Mouse (Mus musculus) midbrain, embryonic 15.5 days (tissue): Measurements from ENCODE around the gene H1foo. TPM values are rescaled to one million over a fixed set of nuclear protein-coding genes. Genes with fewer than 3 reads are reported as not detected.

Source experiments
- ATAC-seq: fragments of 200-750 bp; cut with Nextera tagmentation; replicated peaks from 2 replicates; pipeline ENCODE4 v1.8.0; 2017; ENCODE audit warnings: moderate TSS enrichment
- H3K27ac ChIP-seq: fragments of 300-500 bp; sonication (generic); 2 replicates; pipeline ENCODE4 v1.5.1; 2015; ENCODE audit warnings: mild to moderate bottlenecking, inconsistent platforms
- H3K27me3 ChIP-seq: fragments of 300-500 bp; sonication (generic); replicated peaks from 2 replicates; pipeline ENCODE4 v1.6.1; 2015; ENCODE audit warnings: inconsistent platforms
- H3K36me3 ChIP-seq: fragments of 300-500 bp; sonication (generic); replicated peaks from 2 replicates; pipeline ENCODE4 v1.6.1; 2015; ENCODE audit warnings: inconsistent platforms
- H3K4me1 ChIP-seq: fragments of 300-500 bp; sonication (generic); 2 replicates; pipeline ENCODE4 v1.6.1; 2015; ENCODE audit warnings: inconsistent platforms
- H3K4me2 ChIP-seq: fragments of 300-500 bp; sonication (generic); 2 replicates; pipeline ENCODE4 v1.6.1; 2015; ENCODE audit warnings: inconsistent platforms, mild to moderate bottlenecking, moderate library complexity
- H3K4me3 ChIP-seq: fragments of 300-500 bp; sonication (generic); 2 replicates; pipeline ENCODE4 v1.5.1; 2015; ENCODE audit warnings: mild to moderate bottlenecking, inconsistent platforms
- H3K9ac ChIP-seq: fragments of 300-500 bp; sonication (generic); 2 replicates; pipeline ENCODE4 v1.6.1; 2015; ENCODE audit warnings: mild to moderate bottlenecking, inconsistent platforms
- H3K9me3 ChIP-seq: fragments of 300-500 bp; sonication (generic); 2 replicates; pipeline ENCODE4 v1.6.1; 2016; ENCODE audit warnings: inconsistent platforms
- whole genome bisulfite sequencing: fragments of 180-500 bp; shearing (Covaris S2); methylation state at CpG from one replicate; pipeline ENCODE4 v1.1.7; 2015; ENCODE audit warnings: mixed read lengths; 5-methylcytosine and 5-hydroxymethylcytosine counted together
- polyA plus RNA-seq: library from polyadenylated mRNA; unstranded; fragments of >200 nt; fragmentation: Nextera tagmentation; extraction: Ambion mirVana; gene quantifications from 2 replicates; pipeline ENCODE4 v1.2.1, GENCODE M21; 2015

Gene H1foo
- polyA plus RNA-seq, 1 experiment from 2014 or later, result not detected

GRCm38 (mm10) chr6:115968086-115968485 lies 23.3 kb downstream of the H1foo start:
- Histone ChIP-seq H3K9ac (no peak overlapping the region), H3K36me3 (no peaks in the 10 kb centered on the region), H3K4me3 (no peak overlapping the region), H3K4me1 (peaks cover 13% of the 10 kb centered on the region; the same call in 1 of the 2 replicates), H3K27me3 (no peaks in the 10 kb centered on the region), H3K4me2 (no peak overlapping the region), H3K9me3 (no peaks in the 10 kb centered on the region), H3K27ac (no peak overlapping the region)
- WGBS, result 82% methylated on average over 5 of the region's 5 CpGs
- no peak for ATAC-seq

DNA sequence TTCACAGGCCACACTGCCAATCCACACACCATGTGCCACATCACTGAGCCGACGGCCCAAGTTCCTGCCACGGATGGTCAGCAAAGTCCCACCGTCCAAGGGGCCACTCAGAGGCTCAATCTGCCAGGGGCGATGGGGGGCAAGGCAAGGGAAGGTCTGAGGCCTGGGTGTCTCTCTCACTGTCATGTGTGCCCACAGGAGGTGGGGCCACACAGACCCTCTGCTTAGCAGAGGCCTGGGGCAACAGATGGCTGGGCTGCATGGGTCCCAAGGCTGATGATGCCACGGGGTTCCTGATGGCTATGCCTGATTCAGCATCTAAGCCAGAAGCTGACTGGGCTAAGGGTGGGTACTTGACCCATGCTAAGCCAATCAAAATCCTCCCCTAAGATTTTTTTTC lies 24.0 kb downstream of the H1foo start:
- H3K4me2 ChIP-seq, result no peak overlapping the region
- 0 out of 2 replicates have a peak, but pooled peaks have one; percentile 28 for ATAC-seq
- no peak overlapping the region for H3K4me3 ChIP-seq
- no peak overlapping the region for H3K9ac ChIP-seq
- peaks cover 13% of the 10 kb centered on the region; the same call in 1 of the 2 replicates for H3K4me1 ChIP-seq
- H3K27me3 ChIP-seq, result no peaks in the 10 kb centered on the region
- 69% methylated on average over 6 of the region's 6 CpGs for WGBS
- no peak overlapping the region for H3K27ac ChIP-seq
- no peaks in the 10 kb centered on the region for H3K36me3 ChIP-seq
- H3K9me3 ChIP-seq, result no peaks in the 10 kb centered on the region

- Histone ChIP-seq H3K4me3 (no peak overlapping the region), H3K4me2 (no peak overlapping the region), H3K4me1 (peaks cover 17% of the 10 kb centered on the region; the same call in 1 of the 2 replicates), H3K27ac (no peak overlapping the region), H3K9ac (no peak overlapping the region), H3K9me3 (no peaks in the 10 kb centered on the region), H3K27me3 (no peaks in the 10 kb centered on the region), H3K36me3 (no peaks in the 10 kb centered on the region)
- no peak for ATAC-seq
- WGBS, result 71% methylated on average over 9 of the region's 9 CpGs
Observed at GRCm38 (mm10) chr6:115969103-115969502, 24.4 kb downstream of the H1foo start.

- WGBS, result 56% methylated on average over 5 of the region's 6 CpGs
- ATAC-seq, result no peak
- H3K4me1 ChIP-seq, result peaks cover 21% of the 10 kb centered on the region; the same call in 1 of the 2 replicates
Observed at GRCm38 (mm10) chr6:115969952-115970351, 25.2 kb downstream of the H1foo start.

GRCm38 (mm10) chr6:115971273-115972060 lies 26.7 kb downstream of the H1foo start:
- no peaks in the 10 kb centered on the region for H3K9me3 ChIP-seq
- H3K36me3 ChIP-seq, result no peaks in the 10 kb centered on the region
- no peak overlapping the region for H3K27ac ChIP-seq
- H3K27me3 ChIP-seq, result no peaks in the 10 kb centered on the region
- 63% methylated on average over 13 of the region's 13 CpGs for WGBS
- ATAC-seq, result no peak
- no peak overlapping the region for H3K4me3 ChIP-seq
- H3K4me2 ChIP-seq, result no peak overlapping the region
- no peak overlapping the region for H3K9ac ChIP-seq
- H3K4me1 ChIP-seq, result peaks cover 21% of the 10 kb centered on the region; the same call in 1 of the 2 replicates

More at GRCm38 (mm10) chr6:115969952-115970351, 25.2 kb downstream of the H1foo start:
- H3K36me3 ChIP-seq, result no peaks in the 10 kb centered on the region
- no peaks in the 10 kb centered on the region for H3K9me3 ChIP-seq
- no peak overlapping the region for H3K4me2 ChIP-seq
- H3K9ac ChIP-seq, result no peak overlapping the region
- H3K4me3 ChIP-seq, result no peak overlapping the region
- H3K27me3 ChIP-seq, result no peaks in the 10 kb centered on the region
- no peak overlapping the region for H3K27ac ChIP-seq

- Histone ChIP-seq H3K9me3 (no peaks in the 10 kb centered on the region), H3K4me3 (no peak overlapping the region), H3K27ac (no peak overlapping the region), H3K4me1 (peaks cover 21% of the 10 kb centered on the region; the same call in 1 of the 2 replicates), H3K36me3 (no peaks in the 10 kb centered on the region), H3K4me2 (no peak overlapping the region), H3K27me3 (no peaks in the 10 kb centered on the region), H3K9ac (no peak overlapping the region)
- 73% methylated on average over 7 of the region's 7 CpGs for WGBS
- ATAC-seq, result no peak
Observed at GRCm38 (mm10) chr6:115972083-115972764, 27.5 kb downstream of the H1foo start.

- 87% methylated on average over 15 of the region's 15 CpGs for WGBS
- no peak overlapping the region for H3K4me2 ChIP-seq
- peaks cover 21% of the 10 kb centered on the region; the same call in 1 of the 2 replicates for H3K4me1 ChIP-seq
- H3K4me3 ChIP-seq, result no peak overlapping the region
- no peaks in the 10 kb centered on the region for H3K27me3 ChIP-seq
- no peak for ATAC-seq
- no peaks in the 10 kb centered on the region for H3K9me3 ChIP-seq
- no peak overlapping the region for H3K27ac ChIP-seq
- H3K9ac ChIP-seq, result no peak overlapping the region
- H3K36me3 ChIP-seq, result no peaks in the 10 kb centered on the region
Observed at GRCm38 (mm10) chr6:115973139-115973875, 28.6 kb downstream of the H1foo start.

- 0 out of 2 replicates have a peak overlapping the region, but pooled peaks have one; percentile 1 for H3K9ac ChIP-seq
- peak; percentile 12; the same call in 1 of the 2 replicates for ATAC-seq
- no peak overlapping the region for H3K27ac ChIP-seq
- no peaks in the 10 kb centered on the region for H3K36me3 ChIP-seq
- H3K4me1 ChIP-seq, result peaks cover 21% of the 10 kb centered on the region; the same call in 1 of the 2 replicates
- H3K4me2 ChIP-seq, result no peak overlapping the region
- no peaks in the 10 kb centered on the region for H3K27me3 ChIP-seq
- 63% methylated on average over 16 of the region's 16 CpGs for WGBS
- H3K4me3 ChIP-seq, result no peak overlapping the region
- no peaks in the 10 kb centered on the region for H3K9me3 ChIP-seq
Observed at GRCm38 (mm10) chr6:115973881-115974662, 29.3 kb downstream of the H1foo start.

GRCm38 (mm10) chr6:115975606-115976005 lies 30.9 kb downstream of the H1foo start:
- peaks cover 21% of the 10 kb centered on the region; the same call in 1 of the 2 replicates for H3K4me1 ChIP-seq
- no peak overlapping the region for H3K4me2 ChIP-seq
- H3K4me3 ChIP-seq, result no peak overlapping the region
- no peak overlapping the region for H3K9ac ChIP-seq
- H3K36me3 ChIP-seq, result no peaks in the 10 kb centered on the region
- H3K9me3 ChIP-seq, result no peaks in the 10 kb centered on the region
- no peak overlapping the region for H3K27ac ChIP-seq
- no peak for ATAC-seq
- no peaks in the 10 kb centered on the region for H3K27me3 ChIP-seq
- 91% methylated on average over 8 of the region's 8 CpGs for WGBS

GRCm38 (mm10) chr6:115977810-115978209 lies 33.1 kb downstream of the H1foo start:
- no peak for ATAC-seq
- H3K9ac ChIP-seq, result no peak overlapping the region
- WGBS, result 86% methylated on average over 15 of the region's 15 CpGs
- H3K4me3 ChIP-seq, result no peak overlapping the region
- no peak overlapping the region for H3K4me2 ChIP-seq
- no peaks in the 10 kb centered on the region for H3K9me3 ChIP-seq
- no peak overlapping the region for H3K27ac ChIP-seq
- H3K4me1 ChIP-seq, result 0 out of 2 replicates have a peak, but pooled peaks cover 8% of the 10 kb centered on the region
- no peaks in the 10 kb centered on the region for H3K36me3 ChIP-seq
- no peaks in the 10 kb centered on the region for H3K27me3 ChIP-seq

- Histone ChIP-seq H3K36me3 (no peaks in the 10 kb centered on the region), H3K27me3 (no peaks in the 10 kb centered on the region), H3K4me3 (no peak overlapping the region), H3K9ac (no peak overlapping the region), H3K4me2 (no peak overlapping the region), H3K9me3 (no peaks in the 10 kb centered on the region), H3K27ac (no peak overlapping the region), H3K4me1 (0 out of 2 replicates have a peak, but pooled peaks cover 8% of the 10 kb centered on the region)
- ATAC-seq, result no peak
- 72% methylated on average over 8 of the region's 8 CpGs for WGBS
Observed at GRCm38 (mm10) chr6:115978596-115978995, 33.9 kb downstream of the H1foo start.
